Mouse (Mus musculus): ENCODE results near the gene Aldh1a3. TPM values are rescaled to one million over a fixed set of nuclear protein-coding genes. Genes with fewer than 3 reads are reported as not detected.
A peak's percentile ranks its signal among the peaks of the same experiment; 100 is the strongest.

The Aldh1a3 gene
- total RNA-seq (2021): 10 to 100 TPM; 19.7 to 19.9 TPM
- long read RNA-seq, experiment 1, transcript Aldh1a3-201 (13 exons, 3,443 nt): major isoform, 10 of 24 reads
- long read RNA-seq, experiment 1, partial matches to known transcripts: 7 of 24 reads
- long read RNA-seq, experiment 1, other reads (novel, unspliced or antisense): 7 of 24 reads
- long read RNA-seq, experiment 2, transcript Aldh1a3-201 (13 exons, 3,443 nt): major isoform, 38 of 49 reads
- long read RNA-seq, experiment 2, partial matches to known transcripts: 11 of 49 reads
- long read RNA-seq, experiment 2, other reads (novel, unspliced or antisense): 0 of 49 reads

DNA sequence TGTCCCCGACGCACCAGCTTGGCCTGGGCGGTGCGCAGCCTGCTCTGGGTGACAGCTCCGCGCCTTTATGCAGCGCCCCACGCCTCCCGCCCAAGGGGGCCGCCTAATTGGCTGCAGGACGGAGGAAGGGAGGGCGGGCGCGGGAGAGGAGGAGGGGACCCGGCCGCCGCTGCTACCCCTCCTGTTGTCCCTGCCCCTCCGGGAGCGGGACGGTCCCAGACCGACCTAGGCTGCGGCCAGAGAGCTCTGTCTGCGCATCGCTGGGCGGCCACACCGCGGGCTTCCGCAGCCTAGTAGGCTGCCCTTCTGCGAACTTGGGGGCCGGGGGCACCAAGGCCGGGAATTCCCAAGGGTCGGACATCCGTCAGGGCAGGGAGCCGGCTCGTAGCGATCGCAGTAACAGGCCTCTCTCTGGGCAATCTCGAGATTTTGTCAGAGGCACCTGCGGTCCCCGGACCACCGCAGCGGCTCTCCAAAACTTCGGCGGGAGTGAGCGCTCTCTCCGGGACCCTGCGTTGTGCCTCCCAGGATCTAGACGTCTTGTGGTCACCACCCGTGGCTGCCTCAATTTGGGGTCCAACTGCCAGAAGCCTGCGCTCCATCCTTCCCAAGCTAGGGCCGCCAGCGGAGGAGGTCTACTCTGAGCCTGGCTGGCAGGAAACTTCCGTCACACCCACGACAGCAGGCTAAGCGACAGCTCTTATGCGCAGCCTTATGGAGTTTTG, at the start of gene Aldh1a3:
TSS of gene Aldh1a3 (minus strand) at position 81 of the 725 bp plus-strand sequence.
- no peak for DNase-seq (ENCODE audit: low spot score in 2 of 2)

DNA sequence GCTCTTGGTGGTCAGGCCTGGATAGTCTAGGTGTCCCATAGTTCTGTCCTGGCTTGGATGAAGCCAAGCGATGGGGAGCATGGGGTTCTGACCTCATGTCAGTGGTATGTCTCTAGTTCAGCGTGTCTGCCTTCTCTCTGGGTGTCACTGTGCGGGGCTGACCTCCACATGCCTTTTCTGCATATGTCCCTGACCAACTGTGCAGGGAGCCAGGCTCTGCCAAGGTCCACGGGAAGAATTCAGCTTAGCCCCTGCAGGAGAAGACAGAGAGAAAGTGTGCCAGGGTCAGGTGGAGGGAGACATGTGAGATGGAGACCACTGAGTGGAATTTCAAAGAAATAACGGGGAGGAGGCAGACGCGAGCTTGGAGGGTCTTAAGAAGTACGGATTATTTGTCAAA, 49.0 kb upstream of the Aldh1a3 start:
- no peak for DNase-seq (ENCODE audit: low spot score in 2 of 2)

DNA sequence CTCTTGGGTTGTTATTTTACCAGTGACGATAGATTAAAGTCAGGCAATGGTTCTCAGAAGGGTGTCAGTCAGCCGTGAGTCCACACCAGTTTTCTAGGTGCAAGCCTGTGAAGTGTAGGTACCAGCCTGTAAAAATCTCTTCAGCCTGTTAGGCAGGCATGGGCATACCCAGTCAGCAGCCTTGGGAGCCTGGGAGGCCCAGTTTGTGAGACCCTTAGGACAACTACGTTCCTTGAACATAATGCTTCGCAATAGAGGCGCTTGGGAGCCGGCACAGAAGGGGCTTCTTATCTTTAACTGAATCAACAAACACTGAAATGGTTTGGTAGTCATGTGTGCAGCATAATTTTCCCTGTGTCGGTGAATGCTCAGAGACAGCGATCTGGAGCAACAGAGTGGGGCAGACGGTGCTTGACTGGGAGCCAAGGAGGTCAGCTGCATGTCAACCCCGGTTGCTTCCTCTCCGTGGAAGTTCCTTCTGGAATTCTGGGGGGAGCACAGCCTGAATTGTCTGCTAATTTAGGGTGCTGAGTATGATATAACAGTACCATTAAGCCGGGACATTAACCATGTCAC, 44.4 kb upstream of the Aldh1a3 start:
- no peak for DNase-seq (ENCODE audit: low spot score in 2 of 2)

DNA sequence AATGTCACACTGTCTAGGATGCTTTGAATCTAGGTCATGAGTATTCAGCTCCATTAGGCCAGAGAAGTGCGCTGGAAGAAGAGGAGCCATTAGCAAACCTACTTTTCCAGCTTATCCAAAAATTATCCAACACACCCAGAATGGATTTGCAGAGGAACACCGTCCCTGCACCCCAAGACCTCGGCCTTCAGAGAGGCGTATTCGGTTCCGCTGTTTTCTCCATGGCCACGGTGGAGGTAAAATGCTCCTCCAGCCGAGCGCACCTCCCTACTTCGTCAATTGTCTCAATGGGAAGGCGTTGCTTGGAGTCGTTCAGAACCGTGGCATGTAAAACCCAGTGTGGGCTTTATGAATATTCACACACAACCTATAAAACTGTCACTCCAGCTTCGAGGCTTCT, 39.3 kb upstream of the Aldh1a3 start:
- no peak for DNase-seq (ENCODE audit: low spot score in 2 of 2)

DNA sequence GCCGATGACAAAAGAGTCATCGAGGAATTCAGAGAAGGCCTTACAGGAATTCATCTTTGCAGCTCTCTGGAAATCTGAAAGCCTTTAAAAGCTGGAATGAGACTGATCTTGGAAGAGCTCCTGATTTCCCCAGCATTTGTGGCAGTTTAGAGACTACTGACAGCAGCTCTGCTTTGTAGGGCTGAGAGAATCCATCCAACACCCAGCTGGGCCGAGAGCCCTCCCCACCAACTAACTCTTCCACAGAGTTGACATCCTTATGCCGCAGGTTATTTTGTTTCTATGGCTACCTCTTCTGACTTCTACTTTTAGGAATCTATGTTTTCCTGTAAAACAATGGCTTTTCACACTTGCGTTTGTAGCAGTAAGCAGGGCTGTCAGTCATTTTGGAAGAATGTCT, 37.9 kb upstream of the Aldh1a3 start:
- no peak for DNase-seq (ENCODE audit: low spot score in 2 of 2)

DNA sequence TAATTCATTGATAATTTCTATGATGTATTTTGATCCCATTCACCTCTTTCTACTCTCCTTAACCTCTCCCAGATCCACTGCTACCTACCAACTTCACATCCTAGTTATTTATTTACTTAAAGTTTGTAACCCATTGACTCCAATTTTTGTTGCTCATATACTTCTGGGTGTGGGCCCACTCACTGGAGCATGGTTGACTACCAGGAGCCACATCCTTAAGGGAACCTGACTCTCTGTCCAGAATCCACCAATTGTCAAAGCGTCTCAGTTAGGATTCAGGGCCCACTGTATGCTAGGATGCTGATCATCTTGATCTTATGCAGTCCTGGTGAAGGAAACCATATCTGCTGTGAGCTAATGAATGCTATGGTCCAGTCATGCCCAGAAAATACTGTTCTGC, 35.8 kb upstream of the Aldh1a3 start:
- no peak for DNase-seq (ENCODE audit: low spot score in 2 of 2)

DNA sequence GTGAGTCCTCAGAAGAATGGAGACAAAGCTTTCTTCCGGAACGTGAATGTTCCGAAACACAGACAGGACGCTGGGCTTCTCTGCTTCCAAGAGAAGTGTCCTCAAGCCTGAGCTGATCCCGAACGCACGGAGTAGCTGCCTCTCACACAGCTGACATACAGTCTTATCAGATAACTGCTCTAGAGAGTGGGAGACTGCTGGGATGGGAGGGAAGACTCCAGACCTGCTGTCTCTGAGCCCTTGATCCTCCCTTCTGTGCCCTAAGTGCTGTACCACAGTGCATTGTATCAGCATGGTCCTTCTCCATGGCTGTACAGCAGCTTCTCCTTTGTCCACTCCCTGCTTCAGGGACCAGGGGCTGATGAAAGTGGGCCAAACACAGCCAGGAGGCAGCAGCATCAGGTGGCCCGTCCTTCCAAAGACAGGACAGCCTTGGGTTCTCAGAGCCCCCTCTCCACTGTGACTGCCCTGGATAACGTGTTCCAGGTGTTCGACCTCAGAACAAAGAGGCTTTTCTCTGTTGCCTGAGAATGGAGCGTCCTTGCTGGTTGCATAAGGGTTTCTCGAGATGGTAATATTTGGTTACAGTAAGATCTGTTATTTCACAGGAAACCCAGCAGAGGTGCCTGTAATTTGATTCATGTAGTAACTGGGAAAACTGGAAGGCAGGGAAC, 24.4 kb upstream of the Aldh1a3 start:
- no peak for DNase-seq (ENCODE audit: low spot score in 2 of 2)

DNA sequence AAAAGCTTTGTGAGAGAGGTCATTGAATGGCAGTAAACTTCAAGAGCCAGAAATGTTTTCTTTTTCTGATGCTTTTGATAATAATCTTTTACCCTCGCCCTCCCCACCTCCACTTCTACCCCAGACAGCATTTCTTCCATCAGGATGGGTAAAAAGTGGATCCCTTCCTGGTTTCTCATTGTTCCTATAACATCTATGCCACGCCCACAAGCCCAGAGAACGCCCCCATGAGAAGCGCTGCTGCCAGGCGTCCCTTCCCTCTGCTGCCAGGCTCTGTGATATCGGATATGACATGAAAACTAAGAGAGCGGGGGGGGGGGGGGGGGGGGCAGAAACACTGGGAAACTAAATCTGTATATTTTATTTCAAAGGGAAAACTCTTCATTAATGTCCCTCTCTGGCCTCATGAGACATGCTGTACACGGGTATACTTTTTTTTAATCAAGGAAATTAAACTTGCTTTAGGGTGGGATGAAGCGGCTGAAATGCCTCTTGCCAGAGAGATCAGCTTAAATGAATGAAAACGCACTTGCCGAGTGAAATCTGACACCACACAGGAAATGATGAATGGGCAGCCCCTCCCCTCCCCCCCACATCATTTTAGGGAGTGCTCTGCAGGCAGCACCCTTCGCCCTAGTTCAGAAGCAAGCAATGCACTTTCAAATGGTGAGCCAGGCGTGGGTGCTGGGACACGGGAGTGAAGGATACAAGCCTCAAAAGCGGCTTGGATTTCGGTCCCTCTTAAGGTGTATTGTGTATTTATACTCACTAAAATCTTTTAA, 22.8 kb upstream of the Aldh1a3 start:
- no peak for DNase-seq (ENCODE audit: low spot score in 2 of 2)

DNA sequence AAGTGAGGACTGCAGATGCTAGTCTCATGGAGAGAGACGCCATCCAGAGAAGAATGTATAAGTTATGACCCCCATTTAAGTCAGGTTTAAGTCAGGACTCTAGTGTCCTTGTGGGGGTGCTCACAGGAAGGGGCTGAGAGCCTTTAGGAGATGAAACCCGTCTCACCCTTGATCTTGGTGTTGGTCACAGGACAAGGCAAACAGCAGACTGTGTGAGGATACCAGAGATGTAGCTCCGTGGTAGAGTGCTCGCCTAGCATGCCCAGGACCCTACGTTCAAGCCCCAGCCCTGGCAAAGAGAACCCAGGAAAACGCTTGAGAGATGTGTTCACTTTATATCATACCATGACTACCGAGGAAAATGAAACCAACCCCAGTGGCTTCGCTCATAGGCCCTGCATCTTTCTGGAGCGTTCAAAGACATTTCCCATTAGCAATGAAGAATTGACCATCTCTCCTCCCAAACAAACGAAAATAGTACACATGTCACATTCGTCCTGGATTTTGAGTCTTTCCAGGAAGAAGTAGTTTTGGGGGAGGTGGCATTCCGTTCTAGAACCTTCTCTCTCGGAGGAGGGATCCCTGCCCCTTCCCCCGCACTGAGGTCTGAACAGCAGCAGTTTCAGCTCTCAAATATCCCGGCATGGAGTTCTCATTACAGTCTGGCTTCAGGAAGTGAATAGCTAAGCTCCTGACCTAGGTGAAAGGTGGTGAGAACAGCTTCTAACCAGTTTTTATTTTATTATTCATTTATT, 21.6 kb upstream of the Aldh1a3 start:
- DNase-seq (ENCODE audit: low spot score in 2 of 2): no peak

DNA sequence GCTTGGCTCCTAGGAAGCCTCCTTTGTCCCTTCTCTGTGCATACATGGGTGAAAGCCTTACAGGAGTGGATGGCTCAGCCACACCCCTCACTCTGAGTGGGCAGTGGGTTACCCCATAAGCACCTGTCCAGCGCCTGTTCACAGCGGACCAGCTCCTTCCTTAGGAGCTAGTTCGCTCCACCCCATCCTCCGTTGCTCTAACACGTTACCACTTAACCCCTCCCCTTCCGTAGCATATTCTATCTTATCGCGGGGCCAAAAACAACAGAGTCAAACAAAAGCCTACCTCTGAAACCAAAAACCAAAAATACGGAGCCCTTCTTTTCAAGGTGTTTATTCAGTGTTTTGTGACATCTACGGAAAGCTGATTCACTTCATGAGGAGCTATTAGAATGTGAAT, 21.0 kb upstream of the Aldh1a3 start:
- no peak for DNase-seq (ENCODE audit: low spot score in 2 of 2)

DNA sequence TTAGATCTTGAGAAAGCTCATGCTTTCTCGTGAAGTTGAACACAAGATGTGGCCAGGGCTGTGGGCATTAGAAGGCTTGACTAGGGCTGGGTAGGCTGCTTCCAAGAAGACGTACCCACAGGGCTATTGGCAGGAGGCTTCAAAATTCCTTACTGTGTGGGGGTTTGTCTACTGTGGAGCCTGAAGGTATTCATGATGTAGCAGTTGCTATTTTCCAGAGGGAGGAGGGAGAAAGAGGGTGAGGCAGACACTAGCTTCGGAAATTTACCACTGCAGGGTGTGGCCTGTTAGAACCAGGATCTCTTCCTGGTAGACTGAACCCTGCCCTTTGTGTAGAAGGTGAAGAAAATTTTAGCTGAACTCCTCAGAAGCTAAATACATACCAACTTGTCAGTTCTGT, 19.5 kb upstream of the Aldh1a3 start:
- DNase-seq (ENCODE audit: low spot score in 2 of 2): no peak

DNA sequence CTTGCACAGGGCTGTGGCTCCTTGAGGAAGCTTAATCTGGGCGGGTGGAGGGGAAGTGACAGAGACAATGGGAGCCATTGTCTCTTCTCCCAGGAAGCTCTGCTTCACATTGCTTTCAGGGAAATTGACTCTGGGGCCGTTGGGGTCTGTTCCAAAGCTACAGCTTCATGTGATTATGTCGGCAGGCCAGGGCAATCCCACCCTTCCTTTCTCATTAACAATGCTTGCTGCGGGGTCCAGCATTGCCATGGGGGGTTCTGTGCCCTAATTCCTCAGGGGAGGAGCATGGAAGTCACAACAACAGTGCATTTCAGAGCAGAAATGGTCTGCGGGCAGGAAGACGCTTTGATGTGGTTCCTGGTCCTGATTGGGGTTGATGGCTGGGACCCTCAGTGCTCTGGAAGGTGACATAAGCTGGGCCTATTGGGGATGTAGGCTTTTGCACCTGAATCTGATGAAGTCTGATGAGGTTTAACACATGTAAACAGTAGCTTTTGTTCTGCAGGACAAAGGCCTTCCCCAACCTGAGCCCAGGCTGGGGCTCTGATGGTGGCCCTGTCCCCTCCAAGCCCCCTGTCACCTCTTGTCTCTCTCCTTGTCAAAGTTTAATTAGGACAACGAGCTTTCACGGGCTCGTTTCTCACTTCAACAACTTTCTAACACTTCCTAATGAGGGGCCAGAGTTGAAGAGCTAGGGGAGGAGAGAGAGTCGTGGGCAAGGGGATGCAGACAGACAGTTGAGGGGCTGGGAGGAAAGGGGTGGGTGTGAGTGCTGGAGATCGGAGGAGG, 18.0 kb upstream of the Aldh1a3 start:
- no peak for DNase-seq (ENCODE audit: low spot score in 2 of 2)

DNA sequence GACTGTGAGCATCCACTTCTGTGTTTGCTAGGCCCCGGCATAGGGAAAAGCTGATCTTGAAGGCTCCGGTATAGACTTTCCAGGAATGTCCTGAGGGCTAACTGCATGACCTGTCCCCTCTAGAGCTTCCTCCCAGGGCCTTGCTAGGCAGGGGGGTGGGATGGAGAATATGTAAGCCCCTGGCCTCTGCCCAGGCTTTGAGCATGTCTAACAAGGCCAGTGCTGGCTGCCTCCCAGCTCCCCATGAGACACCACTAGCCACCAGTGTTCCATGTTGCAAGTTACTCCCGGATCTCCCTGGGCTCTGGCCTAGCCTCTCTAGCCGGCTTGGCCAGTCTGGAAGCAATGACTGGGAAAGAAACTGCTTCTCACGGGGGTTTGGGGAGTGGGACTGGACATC, 17.4 kb upstream of the Aldh1a3 start:
- no peak for DNase-seq (ENCODE audit: low spot score in 2 of 2)

DNA sequence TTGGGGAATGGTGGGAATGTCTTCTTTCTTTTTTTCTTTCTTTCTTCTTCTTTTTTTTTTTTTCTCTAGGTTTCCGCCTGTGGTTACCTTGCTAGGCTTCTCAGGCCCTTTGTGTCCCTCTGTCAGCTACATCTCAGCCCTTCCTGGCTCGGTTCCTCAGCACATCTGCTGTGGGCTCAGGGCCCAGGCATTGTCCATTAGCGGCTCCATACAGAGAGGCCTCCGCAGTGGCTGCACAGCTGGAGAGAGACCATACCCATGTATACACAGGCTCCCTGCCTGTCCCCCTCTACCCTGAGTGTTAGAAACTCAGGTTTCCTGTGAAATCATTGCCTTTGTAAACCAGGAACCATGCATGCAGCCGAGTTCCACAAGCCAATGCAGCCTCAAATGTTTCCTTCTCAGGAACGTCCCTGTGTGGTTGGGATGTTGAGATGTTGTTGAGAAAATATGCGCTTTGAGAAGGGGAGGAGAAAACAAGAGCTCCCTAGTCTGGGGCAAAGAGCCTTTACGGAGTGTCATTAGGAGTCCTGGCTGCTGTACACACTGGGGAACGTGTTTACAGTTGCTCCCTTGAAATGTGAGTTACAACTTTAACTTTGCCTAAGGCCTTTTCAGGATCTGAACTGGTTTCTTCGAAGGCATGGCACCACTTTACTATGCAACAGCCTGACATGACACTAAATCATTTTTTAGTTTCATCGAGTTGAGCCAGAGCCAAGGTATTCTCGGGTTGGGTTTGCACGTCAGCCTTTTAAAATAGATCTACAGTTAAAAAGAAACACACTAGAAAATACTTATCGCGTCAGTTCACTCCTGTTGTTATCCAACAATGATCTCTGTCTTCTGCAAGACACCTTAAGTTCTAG, 15.4 kb upstream of the Aldh1a3 start:
- DNase-seq (ENCODE audit: low spot score in 2 of 2): no peak

DNA sequence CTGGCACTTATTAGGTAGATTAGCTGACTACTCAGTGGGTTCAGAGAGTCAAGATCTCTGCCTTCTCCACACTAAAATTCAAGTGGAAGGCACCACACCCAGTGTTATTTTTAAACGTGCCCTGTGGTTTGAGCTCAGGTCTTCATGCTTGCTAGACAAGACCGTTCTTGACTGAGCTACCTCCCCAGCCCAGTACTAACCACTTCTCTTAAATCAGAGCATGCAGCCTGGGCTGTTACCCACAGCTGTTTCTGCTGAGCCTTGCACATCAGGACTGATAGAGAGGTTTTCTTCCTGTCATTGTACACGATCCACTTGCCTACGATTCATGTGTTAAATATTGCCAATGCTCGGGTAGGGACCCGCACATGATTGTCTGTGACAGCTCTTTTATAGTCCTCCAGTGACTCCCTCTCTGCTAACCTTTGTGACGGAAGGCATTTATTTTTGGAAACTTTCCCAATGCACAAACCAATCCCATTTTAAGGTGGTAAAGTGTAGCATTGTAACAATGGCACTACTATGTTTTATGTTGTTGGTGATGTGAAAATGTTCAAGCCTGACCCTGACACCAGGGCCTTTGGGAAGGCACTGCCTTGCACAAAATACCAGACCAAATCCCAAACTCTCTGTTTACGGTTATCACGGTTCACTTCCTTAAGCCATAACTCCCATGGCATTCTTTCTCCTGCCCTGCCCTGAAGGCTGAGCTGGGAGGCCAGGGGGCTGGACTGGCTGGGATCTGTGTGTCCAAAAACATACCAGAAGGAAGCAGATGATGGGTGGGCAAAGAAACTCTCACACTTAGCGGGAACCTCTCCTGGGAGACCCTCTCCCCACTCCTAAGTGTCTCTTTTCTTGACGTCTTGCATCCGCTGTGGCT, 11.7 kb upstream of the Aldh1a3 start:
- DNase-seq (ENCODE audit: low spot score in 2 of 2): no peak

DNA sequence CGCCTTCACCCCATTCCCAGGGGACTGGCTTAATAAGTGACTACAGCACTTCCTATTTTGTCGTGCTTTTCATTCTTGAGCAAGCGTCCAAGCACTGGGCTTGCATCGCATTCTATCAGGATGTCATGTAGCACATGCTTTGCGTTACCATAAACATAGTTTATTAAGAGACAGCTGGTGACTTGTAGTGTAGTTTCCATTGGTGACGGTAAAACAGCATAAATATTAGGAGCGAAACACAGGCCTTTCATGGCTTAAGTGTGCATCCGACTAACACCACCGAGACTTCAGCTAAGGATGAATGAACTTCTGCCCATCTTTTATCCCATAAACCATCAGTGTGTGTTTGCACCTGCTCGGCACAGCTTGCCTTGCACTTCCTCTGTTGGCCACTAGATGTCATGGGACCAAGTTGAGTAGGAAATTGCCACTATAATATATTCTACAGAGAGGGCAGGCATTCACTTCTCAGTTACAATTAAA, 7.2 kb upstream of the Aldh1a3 start:
- peak in 1 of 2 experiments; percentile 34 for DNase-seq (ENCODE audit: low spot score in 2 of 2)

DNA sequence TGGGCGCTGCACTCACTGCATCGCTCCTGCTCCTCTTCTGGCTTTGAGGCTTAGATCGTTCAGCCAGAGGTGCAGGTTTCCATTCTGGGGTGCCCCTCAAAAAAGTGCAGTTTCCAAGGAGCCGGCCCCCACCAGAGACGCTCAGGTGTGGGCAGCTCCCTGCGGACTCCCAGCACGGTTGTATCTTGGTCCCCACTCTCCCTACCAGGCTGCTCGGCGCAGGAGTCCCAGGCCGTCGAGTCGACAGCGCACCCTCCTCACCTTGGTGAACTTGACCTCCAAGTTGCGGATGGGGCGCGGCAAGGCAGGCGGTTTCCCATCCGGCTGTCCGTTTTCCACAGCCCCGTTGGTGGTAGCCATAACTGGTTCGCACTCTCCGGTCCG, 272 bp downstream of the Aldh1a3 start:
- no peak for DNase-seq (ENCODE audit: low spot score in 2 of 2)

DNA sequence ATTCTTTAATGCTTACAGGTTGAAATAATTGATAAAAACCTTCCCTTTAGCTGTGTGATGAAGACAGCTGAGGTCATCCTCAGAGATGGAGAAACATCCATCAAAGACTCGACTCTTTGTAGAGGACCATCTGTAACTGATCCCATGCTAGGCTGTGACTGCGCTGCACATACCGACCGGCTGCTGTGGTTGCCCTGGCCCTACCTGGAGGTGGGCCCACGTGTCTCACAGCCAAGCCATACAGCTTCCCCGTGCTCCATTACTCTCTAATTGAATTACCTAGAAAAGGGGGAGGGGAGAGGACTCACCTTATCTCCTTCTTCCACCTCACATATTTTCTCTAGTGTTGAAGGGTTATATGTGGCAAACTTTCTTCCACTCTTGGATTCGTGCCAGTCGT, 5.4 kb downstream of the Aldh1a3 start:
- DNase-seq (ENCODE audit: low spot score in 2 of 2): no peak

Data from adrenal gland, postnatal 4 days (tissue).